Mouse (Mus musculus): ENCODE data around the gene Cstf2. TPM values are rescaled to one million over a fixed set of nuclear protein-coding genes. Genes with fewer than 3 reads are reported as not detected.

The Cstf2 gene
- 9.2 TPM for polyA plus RNA-seq (2014; fragmentation: Illumina TruSeq; extraction: RNeasy Lipid Tissue Mini Kit (QIAGEN cat#74804); ENCODE audit: insufficient read depth, low read depth, low replicate concordance)

DNA sequence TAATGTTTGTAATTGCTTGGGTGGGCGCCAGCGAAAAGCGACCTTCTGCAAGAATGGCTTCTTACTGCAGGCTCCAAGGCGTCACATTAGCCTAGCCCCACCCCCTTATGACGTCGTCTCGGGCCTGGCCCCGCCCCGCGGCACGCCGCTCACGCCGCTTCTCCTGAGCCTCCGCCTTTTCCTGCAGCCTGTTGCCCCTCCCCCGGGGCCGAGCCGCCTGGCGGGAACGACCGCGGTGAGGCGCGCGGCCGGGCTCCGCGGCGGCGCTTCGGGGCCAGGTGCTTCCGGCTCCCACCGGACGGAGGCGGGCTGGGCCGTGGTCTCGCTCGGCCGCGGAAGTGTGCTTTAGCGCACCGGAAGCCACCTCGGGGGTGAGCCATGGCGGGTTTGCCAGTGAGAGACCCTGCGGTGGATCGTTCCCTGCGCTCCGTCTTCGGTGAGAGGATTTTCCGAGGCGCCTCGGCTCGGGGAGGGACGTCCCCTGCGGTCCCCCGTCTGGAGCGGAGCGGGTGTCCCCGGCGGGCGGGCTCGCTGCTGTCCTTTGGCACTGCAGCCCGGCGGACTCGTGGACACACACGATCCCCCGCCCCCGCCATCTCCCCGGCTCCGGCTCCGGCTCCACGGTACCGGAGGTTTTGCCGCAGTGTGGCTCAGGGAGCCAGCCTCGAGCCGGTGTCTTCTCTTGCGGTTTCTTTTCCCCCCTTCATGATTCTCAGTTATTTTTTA, at the start of gene Cstf2:
Gene Cstf2 (plus strand): TSS at position 201 of the 726 bp plus-strand sequence.

Other genes with a start within 250 kb of the Cstf2 start
- not detected for gene Tnmd, start 208.2 kb upstream of the Cstf2 start, polyA plus RNA-seq (2014; fragmentation: Illumina TruSeq; extraction: RNeasy Lipid Tissue Mini Kit (QIAGEN cat#74804); ENCODE audit: insufficient read depth, low read depth, low replicate concordance)
- gene Tspan6, start 160.8 kb upstream of the Cstf2 start, polyA plus RNA-seq (2014; fragmentation: Illumina TruSeq; extraction: RNeasy Lipid Tissue Mini Kit (QIAGEN cat#74804); ENCODE audit: insufficient read depth, low read depth, low replicate concordance) = 16.4 TPM
- gene Srpx2, start 150.8 kb upstream of the Cstf2 start, polyA plus RNA-seq (2014; fragmentation: Illumina TruSeq; extraction: RNeasy Lipid Tissue Mini Kit (QIAGEN cat#74804); ENCODE audit: insufficient read depth, low read depth, low replicate concordance) = 4.3 TPM
- 2.3 TPM for gene Sytl4, start 77.4 kb upstream of the Cstf2 start, polyA plus RNA-seq (2014; fragmentation: Illumina TruSeq; extraction: RNeasy Lipid Tissue Mini Kit (QIAGEN cat#74804); ENCODE audit: insufficient read depth, low read depth, low replicate concordance)
- 1.7 TPM for gene Xkrx, start 102.9 kb downstream of the Cstf2 start, polyA plus RNA-seq (2014; fragmentation: Illumina TruSeq; extraction: RNeasy Lipid Tissue Mini Kit (QIAGEN cat#74804); ENCODE audit: insufficient read depth, low read depth, low replicate concordance)
- gene Arl13a, start 128.3 kb downstream of the Cstf2 start, polyA plus RNA-seq (2014; fragmentation: Illumina TruSeq; extraction: RNeasy Lipid Tissue Mini Kit (QIAGEN cat#74804); ENCODE audit: insufficient read depth, low read depth, low replicate concordance) = not detected
- 0.18 TPM for gene Nox1, start 162.8 kb downstream of the Cstf2 start, polyA plus RNA-seq (2014; fragmentation: Illumina TruSeq; extraction: RNeasy Lipid Tissue Mini Kit (QIAGEN cat#74804); ENCODE audit: insufficient read depth, low read depth, low replicate concordance)
- 12.5 TPM for gene Trmt2b, start 217.8 kb downstream of the Cstf2 start, polyA plus RNA-seq (2014; fragmentation: Illumina TruSeq; extraction: RNeasy Lipid Tissue Mini Kit (QIAGEN cat#74804); ENCODE audit: insufficient read depth, low read depth, low replicate concordance)
- gene Tmem35a, start 236.0 kb downstream of the Cstf2 start, polyA plus RNA-seq (2014; fragmentation: Illumina TruSeq; extraction: RNeasy Lipid Tissue Mini Kit (QIAGEN cat#74804); ENCODE audit: insufficient read depth, low read depth, low replicate concordance) = 3.9 TPM
- 0.73 TPM for gene Cenpi, start 248.9 kb downstream of the Cstf2 start, polyA plus RNA-seq (2014; fragmentation: Illumina TruSeq; extraction: RNeasy Lipid Tissue Mini Kit (QIAGEN cat#74804); ENCODE audit: insufficient read depth, low read depth, low replicate concordance)

All from lung, adult 10 weeks (tissue).